ENCODE assay signal across 8 mouse cellular contexts in genomic region chr17:56474311-56474830, GRCm38 (mm10). TPM values are rescaled to one million over a fixed set of nuclear protein-coding genes. Genes with fewer than 3 reads are reported as not detected.
DNase-seq lines count a peak whose midpoint lies in the region; ATAC-seq and TF ChIP-seq lines count a peak whose summit lies in the region.

No protein-coding gene starts in this region.

- peak overlapping the region; percentile 99 for H3K4me2 ChIP-seq in lung, embryonic 14.5 days
- peak overlapping the region; percentile 97 for H3K4me2 ChIP-seq in neural tube, embryonic 12.5 days (replicated peaks)

- 0 out of 2 replicates have a peak, but pooled peaks cover 4% of the 10 kb centered on the region for H3K9me3 ChIP-seq in lung, embryonic 14.5 days (ENCODE audit: low read depth, low read length)
- no peaks in the 10 kb centered on the region for H3K9me3 ChIP-seq in neural tube, embryonic 12.5 days

- no peaks in the 10 kb centered on the region for H3K36me3 ChIP-seq in lung, embryonic 14.5 days (ENCODE audit: insufficient read depth)
- H3K36me3 ChIP-seq in neural tube, embryonic 12.5 days, result no peaks in the 10 kb centered on the region; the same call in 1 of the 2 replicates

- TF ChIP-seq POLR2A in embryonic fibroblast, embryonic 13.5 days (IDR thresholded peaks at IDR 0.05; ENCODE audit: low read depth, low read length), result no peak

- no peak for ATAC-seq in lung, embryonic 14.5 days (ENCODE audit: insufficient read depth)
- no peak for ATAC-seq in neural tube, embryonic 12.5 days (ENCODE audit: low FRiP score, low read depth)

- H3K4me1 ChIP-seq in lung, embryonic 14.5 days (ENCODE audit: insufficient read depth), result peaks cover 31% of the 10 kb centered on the region
- 0 out of 2 replicates have a peak, but pooled peaks cover 2% of the 10 kb centered on the region for H3K4me1 ChIP-seq in embryonic fibroblast, embryonic 13.5 days (ENCODE audit: control insufficient read depth, insufficient read depth, low read length)
- peaks cover 64% of the 10 kb centered on the region for H3K4me1 ChIP-seq in neural tube, embryonic 12.5 days

- no peak overlapping the region for H3K27ac ChIP-seq in lung, embryonic 14.5 days (ENCODE audit: low read depth)
- H3K27ac ChIP-seq in embryonic fibroblast, embryonic 13.5 days (ENCODE audit: insufficient read depth, low read length), result no peak overlapping the region
- H3K27ac ChIP-seq in neural tube, embryonic 12.5 days, result peak overlapping the region; percentile 89

- DNase-seq in lung, embryonic 14.5 days, result no peak
- DNase-seq in lung, postnatal 4 days, result no peak
- peak; percentile 47 for DNase-seq in induced T-regulatory cell, adult 2 months (ENCODE audit: low read depth)
- no peak for DNase-seq in layer of hippocampus, adult 9-11 months
- DNase-seq in thymus, postnatal 0 days (ENCODE audit: low spot score), result no peak
- no peak for DNase-seq in ovary, postnatal 14 days (ENCODE audit: low spot score)

- H3K4me3 ChIP-seq in lung, embryonic 14.5 days (ENCODE audit: low read depth, low read length), result peak overlapping the region; percentile 80
- peak overlapping the region; percentile 62 for H3K4me3 ChIP-seq in embryonic fibroblast, embryonic 13.5 days (ENCODE audit: insufficient read depth, low read length)
- peak overlapping the region; percentile 91 for H3K4me3 ChIP-seq in neural tube, embryonic 12.5 days

- no peak for TF ChIP-seq CTCF in lung, embryonic 14.5 days (IDR thresholded peaks at IDR 0.05; ENCODE audit: low read depth)
- no peak for TF ChIP-seq CTCF in embryonic fibroblast, embryonic 13.5 days (IDR thresholded peaks at IDR 0.05; ENCODE audit: borderline replicate concordance, insufficient read depth, low read length)

- H3K9ac ChIP-seq in lung, embryonic 14.5 days, result peak overlapping the region; percentile 74
- peak overlapping the region; percentile 99 for H3K9ac ChIP-seq in neural tube, embryonic 12.5 days

- peaks cover 31% of the 10 kb centered on the region for H3K27me3 ChIP-seq in lung, embryonic 14.5 days (ENCODE audit: insufficient read depth, low read length)
- peaks cover 17% of the 10 kb centered on the region; the same call in 1 of the 2 replicates for H3K27me3 ChIP-seq in neural tube, embryonic 12.5 days (replicated peaks)

- 3% methylated on average over 32 of the region's 32 CpGs for WGBS in lung, embryonic 14.5 days
- WGBS in neural tube, embryonic 12.5 days, result 5% methylated on average over 32 of the region's 32 CpGs

RNA-seq across cellular contexts. Expression of gene Ptprs, which starts 1.9 kb away (rescaled TPM):
- 96.8 and 112 TPM in 2 replicates for polyA plus RNA-seq in lung, embryonic 14.5 days (2014; fragmentation: Nextera tagmentation; extraction: Ambion mirVana)
- 177 and 208 TPM in 2 replicates for polyA plus RNA-seq in embryonic fibroblast, embryonic 13.5 days (2011; ENCODE audit: insufficient read length, low read depth, missing spikeins)
- polyA plus RNA-seq in neural tube, embryonic 12.5 days (2016; fragmentation: Nextera tagmentation; extraction: Ambion mirVana), result 294 and 314 TPM in 2 replicates
- polyA plus RNA-seq in thymus, postnatal 0 days (2015; fragmentation: Nextera tagmentation; extraction: Ambion mirVana), result 24.2 and 29.9 TPM in 2 replicates

RNA-seq across cellular contexts. Expression of gene Znrf4, which starts 37.9 kb away (rescaled TPM):
- not detected in 2 replicates for polyA plus RNA-seq in lung, embryonic 14.5 days (2014; fragmentation: Nextera tagmentation; extraction: Ambion mirVana)
- not detected in 2 replicates for polyA plus RNA-seq in embryonic fibroblast, embryonic 13.5 days (2011; ENCODE audit: insufficient read length, low read depth, missing spikeins)
- not detected in 2 replicates for polyA plus RNA-seq in neural tube, embryonic 12.5 days (2016; fragmentation: Nextera tagmentation; extraction: Ambion mirVana)
- polyA plus RNA-seq in thymus, postnatal 0 days (2015; fragmentation: Nextera tagmentation; extraction: Ambion mirVana), result not detected in 2 replicates
